Mouse (Mus musculus): ENCODE measurements around the gene Cabp1.
"Not testable (repeated sequence)": the region's sequence is repeated elsewhere in the genome, so short reads cannot be mapped to it uniquely, and the experiment has no call there.

Cabp1 gene

DNA sequence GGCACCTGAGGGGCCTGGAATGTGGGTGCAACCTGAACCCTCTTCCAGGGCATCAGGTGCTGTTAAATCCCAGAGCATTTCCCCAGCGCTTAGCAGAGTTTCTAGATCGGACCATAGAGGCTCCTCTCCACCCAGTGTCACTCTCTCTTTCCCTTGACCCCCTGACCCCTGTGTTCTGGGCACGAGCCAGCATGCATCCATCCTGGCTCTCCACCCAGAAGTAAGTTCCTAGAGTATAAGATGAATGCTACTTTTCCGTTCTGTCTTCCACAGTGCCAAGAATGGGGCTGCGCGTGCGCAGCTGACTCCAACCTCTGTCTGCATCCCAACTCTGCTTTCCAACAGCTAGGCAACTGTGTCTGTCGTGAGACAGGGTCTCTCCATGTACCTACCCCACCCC, 24.0 kb downstream of the Cabp1 start:
- peak; percentile 82 for DNase-seq

GRCm38 (mm10) chr5:115168641-115169415, 25.4 kb downstream of the Cabp1 start:
- DNase-seq: peak; percentile 33

- DNase-seq: peak; percentile 58
Measured at GRCm38 (mm10) chr5:115167396-115167795, 26.8 kb downstream of the Cabp1 start.

DNA sequence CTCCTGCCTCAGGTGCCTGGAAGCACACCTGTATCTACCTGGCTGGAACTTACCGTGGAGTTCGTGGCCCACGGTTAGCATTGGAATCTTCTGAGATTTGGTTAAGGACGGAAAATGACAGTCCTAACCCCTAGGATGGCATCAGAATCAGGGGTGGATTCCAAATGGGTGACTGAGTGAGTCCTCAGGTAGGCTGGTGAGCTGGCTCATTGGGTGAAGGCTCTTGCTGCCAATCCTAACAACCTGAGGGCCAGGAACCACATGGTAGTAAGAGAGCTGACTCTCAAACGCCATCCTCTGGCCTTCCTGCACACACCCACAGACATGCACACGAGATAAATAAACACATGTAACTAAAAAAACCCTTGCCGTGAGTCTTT, 27.4 kb downstream of the Cabp1 start:
- DNase-seq: no peak

- peak; percentile 66 for DNase-seq
Measured at GRCm38 (mm10) chr5:115165895-115166814, 28.0 kb downstream of the Cabp1 start.

DNA sequence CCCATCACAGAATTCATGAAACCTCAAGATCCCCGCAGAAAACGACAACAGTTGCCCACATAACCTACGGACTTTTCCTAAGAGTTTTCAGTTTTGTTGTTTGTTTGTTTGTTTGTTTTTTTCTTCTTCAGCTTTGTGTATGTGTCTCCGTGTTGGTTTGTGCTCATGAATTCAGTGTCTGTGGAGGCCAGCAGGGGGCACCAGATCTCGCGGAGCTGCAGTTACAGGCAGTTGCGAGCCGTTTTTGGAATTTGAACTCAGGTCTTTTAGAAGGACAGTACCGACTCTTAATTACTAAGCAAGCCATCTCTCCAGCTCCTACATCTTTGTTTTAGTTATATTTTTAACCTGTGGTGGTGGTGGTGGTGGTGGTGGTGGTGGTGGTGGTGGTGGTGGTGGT, 28.8 kb downstream of the Cabp1 start:
- DNase-seq: peak; percentile 46

DNA sequence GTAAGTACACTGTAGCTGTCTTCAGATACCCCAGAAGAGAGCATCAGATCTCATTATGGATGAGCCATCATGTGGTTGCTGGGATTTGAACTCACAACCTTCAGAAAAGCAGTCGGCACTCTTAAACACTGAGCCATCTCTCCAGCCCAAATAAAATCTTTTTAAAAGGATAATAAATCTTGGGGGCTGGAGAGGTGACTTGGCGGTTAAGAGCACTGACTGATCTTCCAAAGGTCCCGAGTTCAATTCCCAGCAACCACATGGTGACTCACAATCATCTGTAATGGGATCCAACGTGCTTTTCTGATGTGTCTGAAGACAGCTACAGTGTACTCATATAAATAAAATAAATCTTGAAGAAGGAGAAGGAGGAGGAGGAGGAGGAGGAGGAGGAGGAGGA, 29.7 kb downstream of the Cabp1 start:
- DNase-seq: not testable (repeated sequence)

- DNase-seq: peak; percentile 82
Measured at GRCm38 (mm10) chr5:115163563-115163962, 30.6 kb downstream of the Cabp1 start.

DNA sequence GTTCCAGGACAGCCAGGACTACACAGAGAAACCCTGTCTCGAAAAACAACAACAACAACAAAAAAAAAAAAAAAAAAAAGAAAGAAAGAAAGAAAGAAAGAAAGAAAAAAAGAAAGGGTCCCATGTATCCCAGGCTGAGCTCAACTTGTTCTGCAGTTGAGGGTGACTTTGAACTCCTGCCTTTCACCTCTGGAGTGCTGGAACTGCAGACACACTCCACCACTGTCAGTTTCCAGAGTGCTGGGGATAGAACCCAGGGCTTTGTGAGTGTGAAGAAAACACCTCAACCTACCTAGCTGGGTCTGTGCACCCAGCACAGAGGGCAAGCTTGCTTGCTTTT, 32.3 kb downstream of the Cabp1 start:
- DNase-seq: not testable (repeated sequence)

DNA sequence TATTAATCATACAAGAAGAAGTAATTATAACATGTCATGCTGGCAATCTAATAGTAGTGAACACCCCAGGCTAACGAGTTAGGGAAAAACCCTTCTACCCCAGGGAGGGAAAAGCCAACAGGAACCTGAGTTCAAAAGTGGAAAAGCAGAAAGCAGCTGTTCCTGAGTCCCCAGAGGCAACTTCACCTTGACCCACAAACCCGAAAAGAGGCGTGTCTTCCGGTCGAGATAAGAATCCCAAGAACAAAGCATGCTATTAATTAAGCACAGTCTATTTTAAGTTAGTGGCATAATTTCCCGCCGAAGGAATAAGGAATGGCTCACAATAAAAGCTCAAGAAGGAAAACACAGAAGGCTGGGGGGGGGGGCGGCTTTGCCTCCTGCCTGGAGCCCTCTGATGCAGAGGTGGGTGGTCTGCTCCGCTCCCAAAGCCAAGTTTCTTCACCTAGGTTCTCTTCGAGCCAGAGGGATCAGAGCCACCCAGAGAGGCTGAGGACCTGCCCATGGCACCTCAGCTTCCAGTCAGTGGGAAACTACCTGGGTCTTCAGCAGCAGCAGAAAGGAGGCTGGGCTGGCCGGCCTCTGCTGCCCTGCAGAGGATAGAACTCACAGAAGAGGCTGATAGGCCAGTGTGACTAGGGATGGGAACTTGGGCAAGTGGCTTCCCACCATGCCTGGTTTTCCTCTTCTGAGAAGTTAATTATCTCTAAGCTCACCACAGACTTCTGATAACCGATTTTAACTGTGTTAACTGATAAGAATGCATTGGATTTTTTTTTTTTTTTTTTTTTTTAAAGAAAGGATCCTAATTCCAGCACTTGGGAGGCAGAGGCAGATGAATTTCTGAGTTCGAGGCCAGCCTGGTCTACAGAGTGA, 32.9 kb downstream of the Cabp1 start:
- DNase-seq: peak; percentile 57

DNA sequence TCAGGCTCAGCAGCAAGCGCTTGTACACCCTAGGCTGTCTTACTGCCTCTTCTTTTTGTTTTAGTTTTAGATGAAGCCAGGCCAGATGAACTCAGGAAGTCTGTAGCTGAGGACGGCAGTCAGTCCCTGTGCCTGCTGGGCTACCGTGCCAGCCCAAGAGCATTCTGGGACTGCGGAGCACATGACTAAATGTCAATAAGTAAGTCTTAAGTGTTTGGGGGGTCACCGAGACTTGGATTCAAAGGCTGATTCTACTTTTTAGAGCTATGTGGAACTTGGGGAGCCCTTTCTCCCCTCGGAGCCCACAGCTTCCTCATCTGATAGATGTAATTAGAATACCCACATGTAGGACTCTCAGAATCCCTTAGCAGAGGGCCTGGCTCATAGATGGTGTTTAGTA, 33.5 kb downstream of the Cabp1 start:
- no peak for DNase-seq

DNA sequence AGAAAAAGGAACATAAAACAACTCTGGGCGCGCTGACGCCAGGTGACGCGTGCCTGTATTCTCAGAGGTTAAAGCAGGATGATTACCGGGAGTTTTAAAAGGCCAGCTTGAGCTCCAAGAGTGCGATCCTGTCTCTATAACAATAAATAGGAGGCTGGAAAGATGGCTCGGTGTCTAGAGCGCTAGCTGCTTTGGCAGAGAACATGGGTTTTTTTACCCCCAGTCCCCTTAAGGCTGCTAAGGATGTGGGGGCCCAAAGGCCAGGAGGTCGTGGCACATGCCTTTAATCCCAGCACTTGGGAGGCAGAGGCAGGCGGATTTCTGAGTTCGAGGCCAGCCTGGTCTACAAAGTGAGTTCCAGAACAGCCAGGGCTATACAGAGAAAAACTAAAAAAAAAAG, 35.0 kb downstream of the Cabp1 start:
- no peak for DNase-seq

DNA sequence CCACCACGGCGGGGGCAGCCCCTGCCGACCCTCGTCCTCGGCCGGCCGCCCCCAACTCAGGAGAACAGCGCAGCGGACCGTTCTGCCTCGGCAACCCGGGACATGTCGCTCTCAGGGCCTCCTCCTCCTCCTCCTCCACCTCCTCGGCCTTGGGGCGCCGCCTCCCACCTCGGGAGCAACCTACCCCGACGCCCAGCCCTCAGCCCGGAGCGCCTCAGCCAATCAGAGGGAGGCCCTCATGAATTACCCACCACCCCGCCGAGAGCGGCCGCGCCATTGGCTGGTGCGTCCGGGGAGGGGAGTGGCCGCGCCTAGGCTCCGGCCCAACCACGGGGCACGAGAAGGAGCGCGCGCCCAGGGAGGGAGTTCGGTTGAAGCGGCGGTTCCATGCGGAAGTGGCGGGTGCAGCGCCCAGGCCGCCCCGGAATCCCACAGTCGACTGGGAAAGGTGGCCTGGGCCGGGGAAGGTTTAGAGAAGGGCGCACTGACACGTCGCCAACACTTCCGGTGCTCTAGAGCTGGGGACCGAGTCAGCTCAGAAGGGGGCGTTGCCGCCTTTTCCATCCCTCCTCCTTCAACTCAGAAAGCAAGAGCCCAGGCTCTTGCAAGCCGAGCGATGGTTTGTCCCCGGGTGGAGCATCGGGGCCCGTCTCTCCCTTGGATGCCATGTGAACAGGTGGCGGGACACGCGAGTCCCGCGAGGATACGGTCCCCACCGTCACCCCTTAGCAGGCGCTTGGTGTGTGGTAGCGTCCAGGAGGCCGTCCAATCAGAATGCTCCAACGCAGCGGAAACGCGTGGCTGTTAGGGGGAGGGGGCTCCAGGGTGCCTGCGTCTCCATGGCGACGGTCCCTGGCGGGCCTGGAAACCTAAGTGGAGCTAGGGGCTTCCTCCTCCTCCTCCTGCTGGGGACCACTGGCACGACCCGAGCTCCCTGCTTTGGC, 35.9 kb downstream of the Cabp1 start, which contains the start of gene Mlec:
TSS of gene Mlec (minus strand) at position 140 of the 944 bp plus-strand sequence.
- DNase-seq: peak; percentile 99

DNA sequence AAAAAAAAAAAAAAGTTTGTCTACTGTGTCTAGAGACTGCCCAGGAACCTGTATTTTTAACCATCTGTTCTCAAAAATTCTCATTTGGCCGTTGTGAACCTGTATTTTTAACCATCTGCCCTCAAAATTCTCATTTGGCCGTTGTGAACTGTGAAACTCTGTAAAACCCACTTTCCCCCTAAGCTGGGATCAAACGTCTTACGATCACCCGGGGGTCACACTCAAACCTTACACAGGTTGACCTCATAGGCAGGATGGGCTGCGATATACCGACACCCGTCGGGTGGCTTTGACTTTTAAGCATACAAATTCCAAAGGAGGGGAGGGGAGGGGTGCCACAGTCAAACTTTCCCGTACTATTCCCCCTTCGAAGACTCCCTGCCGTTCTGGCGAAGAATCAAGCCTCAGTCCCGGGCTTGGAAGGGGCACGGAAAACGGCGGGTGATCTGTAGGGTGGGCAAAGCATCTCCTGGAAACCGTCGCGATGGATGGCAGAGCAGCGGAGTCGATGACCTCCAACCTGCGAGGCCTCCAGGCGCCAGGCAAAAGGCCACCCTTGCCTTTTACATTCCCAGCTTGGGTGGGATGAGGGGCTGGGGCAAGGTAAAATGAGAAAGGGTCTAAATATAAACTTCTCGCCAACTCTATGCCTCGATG, 37.1 kb downstream of the Cabp1 start:
- DNase-seq: peak; percentile 41

DNA sequence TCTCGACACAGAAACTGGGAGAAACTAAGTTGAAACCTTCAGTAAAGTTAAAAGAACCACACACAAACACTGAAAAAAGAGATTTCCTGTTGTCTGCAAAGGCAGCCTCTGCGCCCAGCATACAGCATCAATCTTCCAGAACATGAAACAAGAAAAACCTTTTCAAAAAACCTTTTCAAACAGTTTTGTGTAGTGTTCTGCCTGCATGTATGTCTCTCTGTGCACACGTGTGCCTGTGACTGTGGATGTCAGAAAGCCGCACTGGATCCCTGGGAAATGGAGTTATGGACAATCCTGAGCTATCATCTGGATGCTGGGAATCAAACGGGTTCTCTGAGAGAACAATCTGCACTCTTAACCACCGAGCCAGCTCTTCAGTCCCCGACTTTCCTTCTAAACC, 37.8 kb downstream of the Cabp1 start:
- no peak for DNase-seq

DNA sequence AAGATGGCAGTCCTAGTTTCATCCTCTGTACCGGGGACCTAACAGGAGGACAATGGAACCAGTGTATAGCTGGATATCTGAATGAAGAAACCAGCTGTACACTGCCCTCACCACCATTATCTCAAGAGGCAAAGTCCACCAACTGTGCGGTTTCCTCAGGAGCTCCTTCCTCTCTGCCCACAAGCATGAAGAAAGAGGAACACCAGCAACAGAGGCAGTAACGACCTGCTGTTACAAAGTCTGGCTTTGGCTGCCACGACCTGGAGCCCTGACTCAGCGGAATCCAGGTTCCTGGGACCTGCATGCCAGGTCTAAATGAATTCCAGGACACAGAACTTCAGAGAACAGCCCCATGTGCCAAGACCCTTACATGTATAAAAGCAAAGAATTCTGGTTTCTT, 38.4 kb downstream of the Cabp1 start:
- peak; percentile 73 for DNase-seq

GRCm38 (mm10) chr5:115155156-115155631, 39.0 kb downstream of the Cabp1 start:
- no peak for DNase-seq

DNA sequence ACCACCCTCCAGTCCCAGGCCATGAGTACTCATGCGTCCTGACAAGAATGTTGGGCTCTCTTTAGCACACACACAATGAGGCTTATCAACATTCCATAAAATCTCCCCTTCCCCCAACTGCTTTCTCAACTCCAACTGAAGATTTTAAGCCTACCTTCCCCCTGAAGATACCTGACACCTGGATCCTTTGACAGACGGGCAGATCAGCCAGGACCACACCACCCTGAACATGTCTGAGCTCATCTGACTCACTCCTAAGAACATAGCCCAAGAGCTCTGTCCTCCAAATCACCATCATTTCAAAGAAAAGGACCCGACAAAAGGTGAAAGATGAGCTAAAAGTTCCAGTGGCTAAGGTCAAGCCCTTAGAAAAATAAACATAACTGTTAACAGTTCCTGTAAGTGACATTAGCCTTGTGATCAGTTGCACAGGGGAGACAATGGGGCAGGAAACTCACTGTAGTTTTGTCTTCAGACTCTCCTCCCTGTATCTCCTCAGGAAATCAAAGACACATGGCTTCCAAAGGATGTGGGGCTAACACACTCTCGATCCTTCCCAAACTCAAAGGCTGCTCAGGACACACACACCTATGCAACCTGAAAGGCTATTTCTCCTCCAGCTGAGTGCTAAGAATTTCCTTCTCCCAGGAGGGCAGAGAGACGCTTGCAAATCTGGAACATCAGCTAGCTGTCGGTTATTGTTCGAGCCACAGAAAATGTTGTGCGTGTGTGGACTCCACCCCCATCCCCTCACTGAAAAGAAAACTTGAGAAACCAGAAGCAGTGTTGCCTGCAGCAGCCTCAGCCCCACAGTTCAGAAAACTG, 41.8 kb downstream of the Cabp1 start:
- no peak for DNase-seq

- peak; percentile 60 for DNase-seq
Measured at GRCm38 (mm10) chr5:115151457-115151856, 42.7 kb downstream of the Cabp1 start.

DNA sequence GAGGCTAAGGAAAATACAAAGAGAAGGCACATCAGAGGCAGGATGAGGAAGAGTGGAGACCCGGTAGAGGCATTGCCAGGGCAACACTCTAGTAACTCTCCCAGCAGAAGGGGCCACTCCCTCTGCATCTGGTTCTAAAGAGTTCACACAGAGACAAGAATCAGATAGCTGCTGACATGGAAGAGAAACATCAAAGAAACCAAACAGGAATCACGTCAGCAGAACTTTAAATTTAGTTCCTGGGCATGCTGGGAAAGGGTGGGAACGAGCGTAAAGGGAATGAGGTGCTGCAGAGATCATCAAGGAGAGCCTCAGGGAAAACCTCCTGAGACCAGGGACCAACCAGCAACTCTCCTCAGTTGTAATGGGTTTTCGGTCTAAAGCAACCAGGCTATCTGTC, 43.2 kb downstream of the Cabp1 start:
- DNase-seq: no peak
